Mouse (Mus musculus): ENCODE data around the gene A930033H14Rik. TPM values are rescaled to one million over a fixed set of nuclear protein-coding genes. Genes with fewer than 3 reads are reported as not detected.

Gene A930033H14Rik
- polyA plus RNA-seq, 1 experiment: 1.1 TPM

DNA sequence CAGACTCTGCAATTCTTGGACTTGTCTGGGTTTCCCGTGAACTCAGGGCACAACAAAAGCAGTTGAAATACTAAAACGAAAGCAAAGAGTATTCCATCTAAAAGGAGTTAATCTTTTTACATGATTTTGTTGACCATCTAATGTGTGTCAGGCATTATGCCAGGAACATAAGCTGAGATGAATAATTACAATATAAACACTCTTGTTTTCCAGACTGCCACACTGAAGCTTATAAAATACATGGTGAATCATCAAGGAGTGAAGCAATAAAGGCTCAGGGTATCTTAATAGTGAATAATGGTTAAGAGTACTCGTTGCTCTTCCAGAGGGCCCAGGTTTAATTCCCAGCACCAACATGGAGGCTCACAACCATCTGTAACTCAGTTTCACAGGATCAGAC, 31.9 kb downstream of the A930033H14Rik start:
- Histone ChIP-seq H3K4me1 (ENCODE audit: control insufficient read depth, insufficient read depth, low read length) (no peaks in the 10 kb centered on the region; the same call in 1 of the 2 replicates), H3K36me3 (ENCODE audit: control insufficient read depth, insufficient read depth, low read length) (no peaks in the 10 kb centered on the region; the same call in 1 of the 2 replicates), H3K27ac (ENCODE audit: insufficient read depth, low read depth, low read length) (no peak overlapping the region), H3K27me3 (replicated peaks; ENCODE audit: control insufficient read depth, insufficient read depth, low read length) (no peaks in the 10 kb centered on the region), H3K4me3 (ENCODE audit: insufficient read depth, low read depth, low read length) (no peak overlapping the region)
- DNase-seq: no peak
- TF ChIP-seq POLR2A (IDR thresholded peaks at IDR 0.05; ENCODE audit: low read depth, low read length): no peak
- TF ChIP-seq CTCF (conservative IDR thresholded peaks at IDR 0.05; ENCODE audit: insufficient read depth, insufficient read length, low read depth, low read length): no peak
- 54% methylated on average over 3 of the region's 3 CpGs for WGBS

DNA sequence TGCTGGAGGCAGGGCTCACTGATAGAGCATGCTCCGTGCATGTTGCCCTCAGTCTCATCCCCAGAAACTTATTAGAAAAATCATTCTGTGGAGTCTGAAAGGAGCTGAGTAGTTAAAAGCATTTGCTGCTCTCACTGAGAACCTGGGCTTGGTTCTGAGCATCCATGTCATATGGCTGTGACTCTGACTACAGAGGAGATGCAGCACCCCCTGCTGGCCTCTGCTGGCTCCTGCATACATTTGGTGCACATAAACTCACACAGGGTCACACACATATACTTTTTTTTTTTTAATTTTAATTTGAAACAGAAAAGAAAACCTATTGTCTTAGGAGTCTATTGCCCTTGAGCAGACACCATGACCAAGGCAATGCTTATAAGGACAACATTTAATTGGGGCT, 33.6 kb downstream of the A930033H14Rik start:
- no peak overlapping the region for H3K27ac ChIP-seq (ENCODE audit: insufficient read depth, low read depth, low read length)
- no peaks in the 10 kb centered on the region for H3K4me1 ChIP-seq (ENCODE audit: control insufficient read depth, insufficient read depth, low read length)
- no peak overlapping the region for H3K4me3 ChIP-seq (ENCODE audit: insufficient read depth, low read depth, low read length)
- WGBS: 96% methylated on average over 1 of the region's 1 CpGs
- DNase-seq: no peak
- H3K36me3 ChIP-seq (ENCODE audit: control insufficient read depth, insufficient read depth, low read length): no peaks in the 10 kb centered on the region; the same call in 1 of the 2 replicates
- TF ChIP-seq POLR2A (IDR thresholded peaks at IDR 0.05; ENCODE audit: low read depth, low read length) (no peak), CTCF (conservative IDR thresholded peaks at IDR 0.05; ENCODE audit: insufficient read depth, insufficient read length, low read depth, low read length) (0 out of 2 replicates have a peak, but pooled peaks have one; percentile 6)
- no peaks in the 10 kb centered on the region for H3K27me3 ChIP-seq (replicated peaks; ENCODE audit: control insufficient read depth, insufficient read depth, low read length)

DNA sequence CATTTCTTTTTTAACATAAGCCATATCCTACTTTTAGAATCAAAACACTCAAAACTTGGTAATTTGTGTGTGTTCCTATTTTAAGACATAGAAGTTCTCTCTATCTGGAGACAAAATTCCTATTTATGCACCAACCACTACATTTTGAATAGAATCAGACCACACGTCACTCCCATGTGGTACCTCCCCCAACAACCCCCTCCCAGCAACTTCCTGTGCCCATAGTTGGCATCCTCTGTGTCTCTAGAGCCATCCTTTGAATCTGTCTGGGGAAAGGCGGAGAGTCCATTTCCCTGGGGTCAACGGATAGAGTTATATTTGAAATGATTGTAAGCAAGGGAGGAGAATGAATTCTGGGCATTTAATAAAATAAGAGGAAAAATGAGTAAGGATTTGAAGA, 36.8 kb downstream of the A930033H14Rik start:
- WGBS: 75% methylated on average over 3 of the region's 3 CpGs
- TF ChIP-seq CTCF (conservative IDR thresholded peaks at IDR 0.05; ENCODE audit: insufficient read depth, insufficient read length, low read depth, low read length) (no peak), POLR2A (IDR thresholded peaks at IDR 0.05; ENCODE audit: low read depth, low read length) (no peak)
- H3K4me1 ChIP-seq (ENCODE audit: control insufficient read depth, insufficient read depth, low read length): no peaks in the 10 kb centered on the region
- H3K36me3 ChIP-seq (ENCODE audit: control insufficient read depth, insufficient read depth, low read length): no peaks in the 10 kb centered on the region
- no peak overlapping the region for H3K4me3 ChIP-seq (ENCODE audit: insufficient read depth, low read depth, low read length)
- H3K27me3 ChIP-seq (replicated peaks; ENCODE audit: control insufficient read depth, insufficient read depth, low read length): no peaks in the 10 kb centered on the region
- no peak for DNase-seq
- H3K27ac ChIP-seq (ENCODE audit: insufficient read depth, low read depth, low read length): no peak overlapping the region

DNA sequence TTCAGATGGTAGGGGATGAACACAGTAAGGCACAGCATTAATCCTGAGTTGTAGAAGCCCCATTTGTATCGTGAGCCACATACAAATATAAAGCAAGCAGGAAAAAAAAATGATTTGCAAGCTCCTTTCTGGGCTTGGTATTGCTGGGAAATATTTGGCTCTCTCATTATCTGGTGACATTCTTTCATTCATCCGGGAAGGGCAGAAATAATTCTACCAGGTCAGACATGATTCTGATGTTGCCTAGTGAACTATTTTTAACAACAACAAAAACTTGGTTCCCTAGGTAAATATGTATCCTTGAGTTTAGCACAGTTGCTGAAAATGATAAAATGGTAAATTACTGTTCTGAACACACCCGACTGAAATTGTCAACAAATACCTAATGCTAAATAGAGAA, 40.5 kb downstream of the A930033H14Rik start:
- no peak for DNase-seq
- no peaks in the 10 kb centered on the region for H3K27me3 ChIP-seq (replicated peaks; ENCODE audit: control insufficient read depth, insufficient read depth, low read length)
- no peak overlapping the region for H3K4me3 ChIP-seq (ENCODE audit: insufficient read depth, low read depth, low read length)
- no peak overlapping the region for H3K27ac ChIP-seq (ENCODE audit: insufficient read depth, low read depth, low read length)
- WGBS: 53% methylated on average over 3 of the region's 3 CpGs
- no peaks in the 10 kb centered on the region for H3K36me3 ChIP-seq (ENCODE audit: control insufficient read depth, insufficient read depth, low read length)
- H3K4me1 ChIP-seq (ENCODE audit: control insufficient read depth, insufficient read depth, low read length): peaks cover 3% of the 10 kb centered on the region; the same call in 1 of the 2 replicates
- TF ChIP-seq CTCF (conservative IDR thresholded peaks at IDR 0.05; ENCODE audit: insufficient read depth, insufficient read length, low read depth, low read length): no peak
- no peak for TF ChIP-seq POLR2A (IDR thresholded peaks at IDR 0.05; ENCODE audit: low read depth, low read length)

DNA sequence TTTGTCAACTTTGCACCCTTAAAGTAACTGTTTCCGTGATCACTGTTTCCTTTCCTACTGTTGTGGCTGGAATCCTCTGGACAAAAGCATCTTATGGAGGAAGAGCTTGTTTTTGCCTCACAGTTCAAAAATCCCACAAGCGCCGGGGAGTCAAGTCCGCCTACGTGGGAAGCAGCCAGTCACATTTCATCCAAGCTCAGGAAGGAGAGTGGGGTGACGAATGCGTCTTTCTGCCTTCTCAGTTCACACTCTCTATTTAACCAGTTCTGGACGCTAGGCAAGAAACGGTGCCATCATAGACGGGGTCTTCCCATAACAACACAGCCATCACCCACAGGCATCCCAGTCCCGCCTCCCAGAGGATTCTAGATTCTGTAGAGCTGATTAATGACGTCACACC, 46.4 kb downstream of the A930033H14Rik start:
- DNase-seq: no peak
- H3K27ac ChIP-seq (ENCODE audit: insufficient read depth, low read depth, low read length): peak overlapping the region; percentile 35; the same call in 1 of the 2 replicates
- WGBS: 32% methylated on average over 12 of the region's 12 CpGs
- no peak overlapping the region for H3K4me3 ChIP-seq (ENCODE audit: insufficient read depth, low read depth, low read length)
- H3K36me3 ChIP-seq (ENCODE audit: control insufficient read depth, insufficient read depth, low read length): 0 out of 2 replicates have a peak, but pooled peaks cover 2% of the 10 kb centered on the region
- peaks cover 22% of the 10 kb centered on the region for H3K4me1 ChIP-seq (ENCODE audit: control insufficient read depth, insufficient read depth, low read length)
- no peaks in the 10 kb centered on the region for H3K27me3 ChIP-seq (replicated peaks; ENCODE audit: control insufficient read depth, insufficient read depth, low read length)
- TF ChIP-seq POLR2A (IDR thresholded peaks at IDR 0.05; ENCODE audit: low read depth, low read length): no peak
- no peak for TF ChIP-seq CTCF (conservative IDR thresholded peaks at IDR 0.05; ENCODE audit: insufficient read depth, insufficient read length, low read depth, low read length)

DNA sequence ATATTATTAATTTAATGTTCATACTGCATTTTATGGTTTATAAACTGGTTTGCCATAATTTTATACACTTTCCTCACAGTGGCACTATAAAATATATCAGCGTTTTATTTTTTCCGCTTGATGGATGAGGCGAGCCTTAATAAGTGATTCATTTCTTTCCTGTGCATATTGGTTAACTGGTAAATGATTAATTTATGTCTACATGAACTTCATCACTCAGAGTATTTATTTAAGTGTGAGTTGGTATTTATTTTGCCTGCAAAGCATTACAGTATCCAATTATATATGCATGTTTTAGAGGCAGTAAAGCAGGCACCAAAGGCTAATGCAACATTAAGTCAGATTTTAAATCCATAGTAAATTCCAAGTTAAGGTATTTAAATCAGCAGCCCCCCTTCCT, 47.1 kb downstream of the A930033H14Rik start:
- TF ChIP-seq CTCF (conservative IDR thresholded peaks at IDR 0.05; ENCODE audit: insufficient read depth, insufficient read length, low read depth, low read length): no peak
- no peak for TF ChIP-seq POLR2A (IDR thresholded peaks at IDR 0.05; ENCODE audit: low read depth, low read length)
- no peak overlapping the region for H3K27ac ChIP-seq (ENCODE audit: insufficient read depth, low read depth, low read length)
- no peaks in the 10 kb centered on the region for H3K27me3 ChIP-seq (replicated peaks; ENCODE audit: control insufficient read depth, insufficient read depth, low read length)
- 0 out of 2 replicates have a peak, but pooled peaks cover 2% of the 10 kb centered on the region for H3K36me3 ChIP-seq (ENCODE audit: control insufficient read depth, insufficient read depth, low read length)
- 25% methylated on average over 3 of the region's 3 CpGs for WGBS
- H3K4me1 ChIP-seq (ENCODE audit: control insufficient read depth, insufficient read depth, low read length): peaks cover 25% of the 10 kb centered on the region
- no peak overlapping the region for H3K4me3 ChIP-seq (ENCODE audit: insufficient read depth, low read depth, low read length)
- peak; percentile 56 for DNase-seq

DNA sequence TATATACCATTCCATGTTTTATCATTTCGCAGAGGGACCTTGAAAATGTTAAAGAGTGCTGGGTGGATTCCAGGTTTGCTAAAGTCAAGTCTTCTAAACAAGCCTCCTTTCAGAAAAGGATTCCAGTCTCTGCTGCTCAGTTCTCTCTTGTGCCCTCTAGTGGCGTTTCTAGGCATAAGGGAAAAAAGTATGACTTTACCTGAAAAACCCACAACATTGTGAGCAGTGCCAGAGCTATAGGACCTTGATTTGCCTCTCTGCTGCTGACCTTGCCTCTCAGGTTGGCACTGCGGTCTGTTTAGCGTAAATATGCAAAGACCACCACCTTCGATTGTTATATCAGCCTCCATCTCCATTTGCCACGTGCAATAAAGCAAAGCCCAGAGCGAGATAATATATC, 47.8 kb downstream of the A930033H14Rik start:
- WGBS: 45% methylated on average over 7 of the region's 7 CpGs
- H3K4me3 ChIP-seq (ENCODE audit: insufficient read depth, low read depth, low read length): no peak overlapping the region
- peaks cover 30% of the 10 kb centered on the region for H3K4me1 ChIP-seq (ENCODE audit: control insufficient read depth, insufficient read depth, low read length)
- TF ChIP-seq CTCF (conservative IDR thresholded peaks at IDR 0.05; ENCODE audit: insufficient read depth, insufficient read length, low read depth, low read length) (peak; percentile 41), POLR2A (IDR thresholded peaks at IDR 0.05; ENCODE audit: low read depth, low read length) (no peak)
- H3K27ac ChIP-seq (ENCODE audit: insufficient read depth, low read depth, low read length): peak overlapping the region; percentile 40; the same call in 1 of the 2 replicates
- no peaks in the 10 kb centered on the region for H3K27me3 ChIP-seq (replicated peaks; ENCODE audit: control insufficient read depth, insufficient read depth, low read length)
- peak; percentile 71 for DNase-seq
- 0 out of 2 replicates have a peak, but pooled peaks cover 2% of the 10 kb centered on the region for H3K36me3 ChIP-seq (ENCODE audit: control insufficient read depth, insufficient read depth, low read length)
